Mouse (Mus musculus) limb, embryonic 14.5 days (tissue): ENCODE data around the gene Hspb2. TPM values are rescaled to one million over a fixed set of nuclear protein-coding genes. Genes with fewer than 3 reads are reported as not detected.

ENCODE experiments used
- ATAC-seq: fragments of 200-750 bp; cut with Nextera tagmentation; 2 replicates; pipeline ENCODE4 v1.8.0; 2017; ENCODE audit warnings: low read depth, moderate number of reproducible peaks, moderate TSS enrichment; ENCODE audit not compliant: low FRiP score
- DNase-seq: peaks from one replicate; pipeline ENCODE4 v3.0.0-alpha.2; 2015; ENCODE audit warnings: low spot score
- H3K27ac ChIP-seq: fragments of 300-500 bp; sonication (generic); replicated peaks from 2 replicates; pipeline ENCODE4 v1.5.1; 2014; ENCODE audit warnings: low read depth, mild to moderate bottlenecking, low read length, moderate library complexity, mixed read lengths
- H3K27me3 ChIP-seq: fragments of 300-500 bp; sonication (generic); 2 replicates; pipeline ENCODE4 v1.6.1; 2014; ENCODE audit warnings: low read length, mixed read lengths; ENCODE audit not compliant: control insufficient read depth, insufficient read depth
- H3K36me3 ChIP-seq: fragments of 300-500 bp; sonication (generic); 2 replicates; pipeline ENCODE4 v1.6.1; 2014; ENCODE audit warnings: mild to moderate bottlenecking, low read length, moderate library complexity, mixed read lengths; ENCODE audit not compliant: control insufficient read depth, insufficient read depth
- H3K4me1 ChIP-seq: fragments of 300-500 bp; sonication (generic); 2 replicates; pipeline ENCODE4 v1.6.1; 2014; ENCODE audit warnings: antibody characterized with exemption, low read length, mixed read lengths; ENCODE audit not compliant: control insufficient read depth, insufficient read depth
- H3K4me2 ChIP-seq: fragments of 300-500 bp; sonication (generic); replicated peaks from 2 replicates; pipeline ENCODE4 v1.6.1; 2014; ENCODE audit warnings: low read depth, mild to moderate bottlenecking, low read length, moderate library complexity; ENCODE audit not compliant: severe bottlenecking
- H3K4me3 ChIP-seq: fragments of 300-500 bp; sonication (generic); replicated peaks from 2 replicates; pipeline ENCODE4 v1.5.1; 2014; ENCODE audit warnings: low read length
- H3K9ac ChIP-seq: fragments of 300-500 bp; sonication (generic); 2 replicates; pipeline ENCODE4 v1.6.1; 2014; ENCODE audit warnings: mild to moderate bottlenecking, low read depth, low read length, moderate library complexity; ENCODE audit not compliant: severe bottlenecking
- H3K9me3 ChIP-seq: fragments of 300-500 bp; sonication (generic); 2 replicates; pipeline ENCODE4 v1.6.1; 2016; ENCODE audit warnings: low read length; ENCODE audit not compliant: control insufficient read depth
- POLR2A ChIP-seq: fragments of 200-500 bp; IDR thresholded peaks from 2 replicates; pipeline ENCODE4 v1.8.0; 2012; ENCODE audit warnings: inconsistent platforms, mild to moderate bottlenecking, moderate library complexity, borderline replicate concordance; ENCODE audit not compliant: insufficient read depth, insufficient read length; ENCODE audit errors: extremely low read depth
- WGBS: fragments of 180-500 bp; shearing (Covaris S2); extraction: QIAGEN DNeasy Blood & Tissue Kit; methylation state at CpG from one replicate; pipeline ENCODE4 v1.1.7; 2014; 5-methylcytosine and 5-hydroxymethylcytosine counted together
- polyA plus RNA-seq, 2 experiments: library from polyadenylated mRNA; depleted of rRNA in 1 of 2; stranded (reverse) in 1 of 2; unstranded in 1 of 2; fragments of >200 nt; fragmentation: Nextera tagmentation in 1 of 2; extraction: Ambion mirVana in 1 of 2; gene quantifications; 2 replicates each; pipeline versions ENCODE4 v1.2.1 to v1.2.3; 2012 to 2014

Gene Hspb2
- polyA plus RNA-seq, 2 experiments: 53.0 to 78.7 TPM

DNA sequence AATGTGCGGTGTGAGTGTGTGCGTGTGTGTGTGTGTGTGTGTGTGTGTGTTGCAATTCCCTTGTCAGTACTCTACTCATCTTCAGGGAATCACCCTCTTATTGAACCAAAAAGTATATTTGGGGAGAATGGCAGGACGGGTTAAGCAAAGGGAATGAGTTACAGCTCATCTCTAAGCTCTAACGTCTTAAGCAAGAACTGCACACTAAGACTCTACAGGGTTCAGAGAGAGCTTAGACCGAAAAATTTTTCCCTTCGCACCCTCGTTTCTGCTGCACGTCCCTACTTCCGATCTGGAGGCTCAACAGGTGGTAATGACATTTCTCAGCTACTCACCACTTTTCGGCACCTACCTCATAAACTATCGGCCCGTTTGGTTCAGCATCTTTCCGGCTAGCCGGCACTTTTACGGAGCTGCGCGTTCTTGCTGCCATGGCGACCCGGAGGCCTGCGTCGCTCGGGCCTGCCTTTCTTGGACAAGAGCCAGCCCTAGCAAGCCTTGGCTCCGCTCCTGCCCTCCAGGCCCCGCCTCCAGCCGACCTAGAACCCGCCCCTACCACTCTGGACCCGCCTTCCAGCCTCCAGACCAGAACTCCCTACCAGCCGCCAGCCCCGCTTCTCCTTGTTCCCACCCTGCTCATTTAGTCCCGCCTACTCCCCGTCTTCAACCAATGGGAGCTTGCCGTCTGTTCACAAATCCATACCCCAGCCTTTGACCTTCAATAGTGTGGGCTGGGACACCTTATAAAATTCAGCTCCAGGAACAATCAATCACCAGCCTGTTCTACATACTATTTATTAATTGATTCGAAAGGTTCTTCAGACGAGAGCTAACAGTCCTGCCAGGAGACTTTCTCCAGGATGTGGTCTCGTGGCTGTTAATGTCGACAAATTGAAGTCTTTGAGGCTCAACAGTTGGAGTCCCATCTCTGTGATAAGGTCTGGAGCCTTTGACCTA is 13.0 kb downstream of the Hspb2 start, which contains the start of gene Dixdc1:
Gene Dixdc1 (minus strand): TSS at position 604 of the 957 bp plus-strand sequence.
- no peak within 1 kb of the TSS for H3K27ac ChIP-seq
- peak; percentile 92 for DNase-seq
- H3K4me3 ChIP-seq: peak within 1 kb of the TSS; percentile 38
- no peak for TF ChIP-seq POLR2A
- no peaks in the 10 kb centered on the region for H3K27me3 ChIP-seq
- H3K36me3 ChIP-seq: no peaks in the 10 kb centered on the region
- no peaks in the 10 kb centered on the region for H3K4me1 ChIP-seq
- peak within 1 kb of the TSS; percentile 68 for H3K4me2 ChIP-seq
- ATAC-seq: peak; percentile 96
- H3K9ac ChIP-seq: no peak within 1 kb of the TSS
- no peaks in the 10 kb centered on the region for H3K9me3 ChIP-seq
- WGBS: 12% methylated on average over 36 of the region's 36 CpGs

DNA sequence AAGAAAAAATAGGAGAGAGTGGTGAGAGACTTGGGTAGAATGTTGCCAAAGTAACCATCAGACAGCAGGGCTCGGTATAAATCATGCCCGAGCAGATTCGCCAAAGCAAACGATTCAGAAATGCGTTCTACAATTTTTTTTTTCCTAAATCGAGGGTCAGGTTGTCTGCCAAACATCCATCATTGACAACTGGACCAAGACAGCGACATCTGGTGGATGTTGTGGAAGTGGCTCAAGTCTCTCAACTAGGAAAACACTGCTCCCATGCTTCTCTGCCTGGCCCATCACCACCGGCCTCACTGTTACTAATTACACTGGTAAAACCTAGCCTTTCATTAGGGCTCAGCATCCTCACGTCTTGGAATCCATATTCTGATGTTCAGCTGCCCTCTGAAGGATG is 17.2 kb downstream of the Hspb2 start:
- 6% methylated on average over 9 of the region's 9 CpGs for WGBS
- no peak for ATAC-seq
- H3K9me3 ChIP-seq: no peaks in the 10 kb centered on the region
- H3K4me2 ChIP-seq: no peak overlapping the region
- no peak for TF ChIP-seq POLR2A
- H3K36me3 ChIP-seq: no peaks in the 10 kb centered on the region
- H3K4me1 ChIP-seq: no peaks in the 10 kb centered on the region
- H3K9ac ChIP-seq: no peak overlapping the region
- H3K27me3 ChIP-seq: no peaks in the 10 kb centered on the region
- no peak overlapping the region for H3K4me3 ChIP-seq
- H3K27ac ChIP-seq: no peak overlapping the region
- DNase-seq: peak; percentile 78

DNA sequence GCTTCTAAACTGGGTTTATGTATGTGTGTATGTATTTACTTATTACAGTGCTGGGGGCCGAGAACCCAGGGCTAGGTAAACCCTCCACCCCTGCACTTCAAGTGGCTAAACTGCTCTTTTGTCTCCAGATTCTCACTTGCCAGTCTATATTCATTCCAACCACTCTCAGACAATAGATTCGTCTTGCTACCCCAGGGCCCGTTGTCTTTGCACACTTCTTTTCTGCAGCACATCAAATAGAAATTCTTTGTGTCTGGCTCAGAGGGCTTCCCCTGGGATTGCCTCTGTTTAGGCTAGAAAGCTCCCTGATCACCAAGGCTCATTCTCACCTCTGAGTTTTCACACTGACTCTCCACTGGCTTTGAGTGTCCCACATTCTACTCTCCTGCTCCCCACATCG is 19.6 kb downstream of the Hspb2 start:
- ATAC-seq (no peak), DNase-seq (no peak)
- no peaks in the 10 kb centered on the region for H3K27me3 ChIP-seq
- TF ChIP-seq POLR2A: no peak
- no peaks in the 10 kb centered on the region for H3K4me1 ChIP-seq
- H3K4me2 ChIP-seq: no peak overlapping the region
- WGBS: 35% methylated on average over 4 of the region's 4 CpGs
- no peaks in the 10 kb centered on the region for H3K9me3 ChIP-seq
- H3K36me3 ChIP-seq: no peaks in the 10 kb centered on the region
- 0 out of 2 replicates have a peak overlapping the region, but pooled peaks have one; percentile 9 for H3K9ac ChIP-seq
- no peak overlapping the region for H3K27ac ChIP-seq
- H3K4me3 ChIP-seq: no peak overlapping the region

DNA sequence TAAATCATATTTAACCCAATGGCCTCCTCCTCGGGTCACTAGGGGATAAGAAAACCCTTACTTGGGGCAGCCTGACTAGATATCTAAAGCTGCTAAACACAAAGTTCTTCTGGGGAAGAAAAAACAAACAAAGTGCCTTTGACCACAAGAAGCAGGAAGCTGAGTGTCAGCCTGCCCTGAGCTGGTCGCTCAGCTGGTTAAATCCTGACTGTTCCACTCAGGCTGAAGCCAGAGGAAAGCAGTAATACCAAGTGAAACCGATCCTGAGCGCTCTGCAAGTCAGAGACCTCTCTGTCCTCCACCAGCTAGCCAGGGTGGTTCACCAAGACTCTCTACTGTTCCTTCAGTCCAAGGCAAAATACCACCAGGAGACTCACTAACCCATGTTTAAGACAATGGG is 22.6 kb downstream of the Hspb2 start:
- ATAC-seq: no peak

DNA sequence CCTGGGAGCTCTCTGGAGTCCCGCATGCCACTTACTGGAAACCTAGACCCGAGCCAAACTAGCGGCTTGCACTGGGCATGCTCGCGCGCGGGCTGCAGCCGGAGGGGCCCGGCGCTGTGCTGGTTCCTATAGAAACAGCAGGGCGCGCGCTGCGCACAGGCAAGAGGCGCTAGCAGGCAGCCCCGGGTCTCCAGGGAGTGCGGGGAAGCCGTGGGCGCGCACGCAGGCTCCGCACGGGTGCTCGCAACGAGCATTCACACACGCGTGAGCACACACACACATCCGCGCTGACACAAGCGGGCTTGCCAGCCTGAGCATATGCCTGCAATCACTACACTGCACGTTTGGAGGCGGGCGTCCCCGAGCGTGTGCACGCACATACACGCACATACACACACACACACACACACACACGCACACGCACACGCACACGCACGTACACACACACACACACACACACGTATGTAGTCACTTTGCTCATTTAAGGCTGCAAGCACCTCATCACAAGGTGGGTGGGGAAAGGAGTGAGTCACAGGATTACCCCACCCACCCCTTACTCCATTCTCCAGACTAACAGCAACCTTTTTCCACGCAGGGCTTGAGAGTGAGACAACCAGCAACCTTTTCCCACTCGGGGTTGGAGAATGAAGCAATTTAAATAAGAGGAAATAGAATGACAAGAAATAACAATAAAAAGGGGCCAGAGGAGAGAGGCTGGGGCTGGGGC is 24.1 kb downstream of the Hspb2 start:
- WGBS: under 1% methylated on average over 42 of the region's 45 CpGs

More for the DNA sequence above, 22.6 kb downstream of the Hspb2 start:
- no peak for DNase-seq
- no peaks in the 10 kb centered on the region for H3K36me3 ChIP-seq
- H3K9ac ChIP-seq: no peak overlapping the region
- no peaks in the 10 kb centered on the region for H3K9me3 ChIP-seq
- TF ChIP-seq POLR2A: no peak
- no peak overlapping the region for H3K4me2 ChIP-seq
- H3K27me3 ChIP-seq: no peaks in the 10 kb centered on the region
- no peak overlapping the region for H3K27ac ChIP-seq
- 42% methylated on average over 4 of the region's 4 CpGs for WGBS
- H3K4me1 ChIP-seq: peaks cover 20% of the 10 kb centered on the region; the same call in 1 of the 2 replicates
- no peak overlapping the region for H3K4me3 ChIP-seq

More for the DNA sequence above, 24.1 kb downstream of the Hspb2 start:
- H3K27ac ChIP-seq: peak overlapping the region; percentile 70
- DNase-seq (peak; percentile 86), ATAC-seq (peak; percentile 95)
- no peaks in the 10 kb centered on the region for H3K27me3 ChIP-seq
- H3K9ac ChIP-seq: peak overlapping the region; percentile 61
- peaks cover 25% of the 10 kb centered on the region for H3K4me1 ChIP-seq
- H3K36me3 ChIP-seq: no peaks in the 10 kb centered on the region
- TF ChIP-seq POLR2A: 0 out of 2 replicates have a peak, but pooled peaks have one; percentile 28
- H3K4me3 ChIP-seq: peak overlapping the region; percentile 50
- no peaks in the 10 kb centered on the region for H3K9me3 ChIP-seq
- peak overlapping the region; percentile 71 for H3K4me2 ChIP-seq
